Mouse (Mus musculus) spleen, postnatal 14 days (tissue): ENCODE results near the gene 3110040M04Rik.
"Not testable (repeated sequence)": the region's sequence is repeated elsewhere in the genome, so short reads cannot be mapped to it uniquely, and the experiment has no call there.

Experiments used
- DNase-seq, 2 experiments: peaks; one replicate each; pipeline ENCODE4 v3.0.0; 2021 to 2022; ENCODE audit warnings: low spot score in 2 of 2

Gene 3110040M04Rik

GRCm38 (mm10) chr1:151192739-151193138 is 11.2 kb upstream of the 3110040M04Rik start:
- not testable (repeated sequence) for DNase-seq

- not testable (repeated sequence) for DNase-seq
Measured at GRCm38 (mm10) chr1:151195986-151196385, 7.9 kb upstream of the 3110040M04Rik start.

GRCm38 (mm10) chr1:151196690-151197089 is 7.2 kb upstream of the 3110040M04Rik start:
- not testable (repeated sequence) for DNase-seq

- DNase-seq, result not testable (repeated sequence)
Measured at GRCm38 (mm10) chr1:151198120-151198519, 5.8 kb upstream of the 3110040M04Rik start, which contains the start of gene Gm47995. Gm47995 (plus strand) TSS chr1:151198448.

- DNase-seq, result not testable (repeated sequence)
Measured at GRCm38 (mm10) chr1:151200620-151201019, 3.3 kb upstream of the 3110040M04Rik start.

GRCm38 (mm10) chr1:151202771-151203170 is 1.1 kb upstream of the 3110040M04Rik start:
- not testable (repeated sequence) for DNase-seq

GRCm38 (mm10) chr1:151208493-151208892 is 4.6 kb downstream of the 3110040M04Rik start:
- not testable (repeated sequence) for DNase-seq

- DNase-seq, result not testable (repeated sequence)
Measured at GRCm38 (mm10) chr1:151208944-151209343, 5.0 kb downstream of the 3110040M04Rik start.

GRCm38 (mm10) chr1:151209824-151210355 is 6.0 kb downstream of the 3110040M04Rik start, which contains the start of gene Gm47996:
Gm47996 (plus strand) TSS chr1:151210131.
- peak; percentile 17 to 27 for DNase-seq

GRCm38 (mm10) chr1:151211666-151212065 is 7.7 kb downstream of the 3110040M04Rik start:
- not testable (repeated sequence) for DNase-seq

- no peak for DNase-seq
Measured at GRCm38 (mm10) chr1:151214862-151215261, 10.9 kb downstream of the 3110040M04Rik start.

GRCm38 (mm10) chr1:151215985-151216384 is 12.1 kb downstream of the 3110040M04Rik start:
- DNase-seq, result no peak

GRCm38 (mm10) chr1:151216417-151216816 is 12.5 kb downstream of the 3110040M04Rik start:
- DNase-seq, result no peak

- DNase-seq, result no peak
Measured at GRCm38 (mm10) chr1:151219045-151219444, 15.1 kb downstream of the 3110040M04Rik start.

GRCm38 (mm10) chr1:151220098-151220497 is 16.2 kb downstream of the 3110040M04Rik start:
- DNase-seq, result no peak

- DNase-seq, result no peak
Measured at GRCm38 (mm10) chr1:151222561-151223267, 18.8 kb downstream of the 3110040M04Rik start.

GRCm38 (mm10) chr1:151223377-151223776 is 19.5 kb downstream of the 3110040M04Rik start:
- no peak for DNase-seq

- DNase-seq, result no peak
Measured at GRCm38 (mm10) chr1:151224536-151224935, 20.6 kb downstream of the 3110040M04Rik start.

- DNase-seq, result no peak
Measured at GRCm38 (mm10) chr1:151227506-151227905, 23.6 kb downstream of the 3110040M04Rik start.

GRCm38 (mm10) chr1:151228320-151228989 is 24.5 kb downstream of the 3110040M04Rik start:
- no peak for DNase-seq

GRCm38 (mm10) chr1:151232346-151232745 is 28.4 kb downstream of the 3110040M04Rik start:
- DNase-seq, result no peak

- DNase-seq, result no peak
Measured at GRCm38 (mm10) chr1:151233756-151234155, 29.8 kb downstream of the 3110040M04Rik start.
